Mouse (Mus musculus) myocyte (in vitro differentiated cells): ENCODE results near the gene Stk25. TPM values are rescaled to one million over a fixed set of nuclear protein-coding genes. Genes with fewer than 3 reads are reported as not detected.
A peak's percentile ranks its signal among the peaks of the same experiment; 100 is the strongest.

Experiments
- H3K27me3 ChIP-seq: one replicate; pipeline ENCODE4 v1.6.1; 2011; ENCODE audit not compliant: control insufficient read depth, insufficient read depth, insufficient read length
- H3K36me3 ChIP-seq: one replicate; pipeline ENCODE4 v1.6.1; 2011; ENCODE audit not compliant: control insufficient read depth, insufficient read depth
- H3K4me2 ChIP-seq: one replicate; pipeline ENCODE4 v1.6.1; 2011; ENCODE audit warnings: low read depth, control low read depth
- H3K4me3 ChIP-seq: one replicate; pipeline ENCODE4 v1.5.1; 2011; ENCODE audit warnings: mild to moderate bottlenecking, control low read depth, moderate library complexity
- H3K79me2 ChIP-seq: one replicate; pipeline ENCODE4 v1.6.1; 2011; ENCODE audit not compliant: control insufficient read depth, insufficient read depth
- H3ac ChIP-seq: one replicate; pipeline ENCODE4 v1.6.1; 2011; ENCODE audit not compliant: control insufficient read depth, insufficient read length
- CEBPB ChIP-seq: IDR thresholded peaks from 2 replicates; pipeline ENCODE4 v1.6.1; 2011; ENCODE audit warnings: mild to moderate bottlenecking, moderate library complexity; ENCODE audit not compliant: poor library complexity, insufficient read depth, severe bottlenecking
- E2F4 ChIP-seq: IDR thresholded peaks from one replicate; pipeline ENCODE4 v1.6.1; 2011; ENCODE audit warnings: mild to moderate bottlenecking, control low read depth, moderate library complexity; ENCODE audit not compliant: insufficient read depth
- MAX ChIP-seq: IDR thresholded peaks from one replicate; pipeline ENCODE4 v1.6.1; 2011; ENCODE audit warnings: low read depth, mild to moderate bottlenecking, control low read depth
- MYOD1 ChIP-seq, 3 experiments: IDR thresholded peaks; one replicate each; pipeline ENCODE4 v1.6.1; 2011; ENCODE audit warnings: control low read depth in 2 of 3, low read depth in 2 of 3, mild to moderate bottlenecking in 2 of 3, moderate library complexity in 1 of 3; ENCODE audit not compliant: insufficient read length in 2 of 3, control insufficient read depth in 1 of 3
- MYOG ChIP-seq, 3 experiments: IDR thresholded peaks; one replicate each; pipeline ENCODE4 v1.6.1; 2011; ENCODE audit warnings: control low read depth in 2 of 3, low read depth in 2 of 3, mild to moderate bottlenecking in 2 of 3; ENCODE audit not compliant: insufficient read length in 2 of 3, control insufficient read depth in 1 of 3, insufficient read depth in 1 of 3
- POLR2A ChIP-seq: IDR thresholded peaks from one replicate; pipeline ENCODE4 v1.6.1; 2011; ENCODE audit warnings: low read depth, mild to moderate bottlenecking, control low read depth, moderate library complexity; ENCODE audit not compliant: insufficient read length
- POLR2AphosphoS2 ChIP-seq: IDR thresholded peaks from one replicate; pipeline ENCODE4 v1.6.1; 2011; ENCODE audit warnings: low read depth, control low read depth; ENCODE audit not compliant: insufficient read length
- REST ChIP-seq: IDR thresholded peaks from one replicate; pipeline ENCODE4 v1.6.1; 2011; ENCODE audit warnings: mild to moderate bottlenecking, control low read depth, moderate library complexity; ENCODE audit not compliant: insufficient read depth, insufficient read length
- SRF ChIP-seq: IDR thresholded peaks from one replicate; pipeline ENCODE4 v1.6.1; 2011; ENCODE audit warnings: low read depth; ENCODE audit not compliant: control insufficient read depth, insufficient read length
- TCF12 ChIP-seq: IDR thresholded peaks from one replicate; pipeline ENCODE4 v1.6.1; 2011; ENCODE audit warnings: mild to moderate bottlenecking, control low read depth; ENCODE audit not compliant: poor library complexity, insufficient read depth, severe bottlenecking
- TCF3 ChIP-seq: IDR thresholded peaks from one replicate; pipeline ENCODE4 v1.6.1; 2011; ENCODE audit warnings: low read depth, control low read depth; ENCODE audit not compliant: insufficient read length
- USF1 ChIP-seq: IDR thresholded peaks from one replicate; pipeline ENCODE4 v1.6.1; 2011; ENCODE audit warnings: low read depth, mild to moderate bottlenecking, control low read depth, moderate library complexity
- polyA plus RNA-seq: library from polyadenylated mRNA; unstranded; fragments of >200 nt; fragmentation: generic; extraction: Trizol; gene quantifications from one replicate; pipeline ENCODE4 v1.2.1, GENCODE M21; 2012; ENCODE audit warnings: missing spikeins

Stk25 gene
- polyA plus RNA-seq, 1 experiment, result 119 TPM

DNA sequence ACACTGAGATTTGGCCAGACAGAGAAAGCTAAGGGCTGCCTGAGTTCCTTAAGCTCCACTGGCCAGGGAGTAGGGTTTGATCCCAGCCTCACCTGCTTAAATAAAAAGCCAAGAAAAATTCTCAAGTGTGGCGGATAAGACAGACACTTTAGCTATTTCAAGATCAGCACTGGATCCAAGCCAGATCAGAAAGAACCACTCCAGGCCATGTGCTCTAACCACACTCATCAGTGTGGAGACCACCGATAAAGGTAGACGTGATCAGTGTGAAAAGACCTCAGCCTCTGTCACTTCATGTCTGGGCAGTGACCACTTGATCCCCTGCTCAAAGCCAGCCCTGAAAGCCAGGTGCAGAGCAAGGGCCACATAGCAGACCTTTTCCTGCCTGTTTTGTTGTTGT lies 25.7 kb downstream of the Stk25 start:
- H3K27me3 ChIP-seq, result no peaks in the 10 kb centered on the region
- H3K36me3 ChIP-seq, result peaks cover 18% of the 10 kb centered on the region
- TF ChIP-seq MYOG (IDR thresholded peaks at IDR 0.05; ENCODE audit: control insufficient read depth in 1 of 3, insufficient read depth in 1 of 3, insufficient read length in 2 of 3, low read depth in 2 of 3), result no peak
- TF ChIP-seq E2F4, result no peak
- no peak for TF ChIP-seq CEBPB
- no peak for TF ChIP-seq TCF3
- no peak for TF ChIP-seq MAX
- no peak for TF ChIP-seq SRF
- no peak overlapping the region for H3ac ChIP-seq
- H3K79me2 ChIP-seq, result peaks cover 50% of the 10 kb centered on the region
- no peak overlapping the region for H3K4me3 ChIP-seq
- peak overlapping the region; percentile 78 for H3K4me2 ChIP-seq

DNA sequence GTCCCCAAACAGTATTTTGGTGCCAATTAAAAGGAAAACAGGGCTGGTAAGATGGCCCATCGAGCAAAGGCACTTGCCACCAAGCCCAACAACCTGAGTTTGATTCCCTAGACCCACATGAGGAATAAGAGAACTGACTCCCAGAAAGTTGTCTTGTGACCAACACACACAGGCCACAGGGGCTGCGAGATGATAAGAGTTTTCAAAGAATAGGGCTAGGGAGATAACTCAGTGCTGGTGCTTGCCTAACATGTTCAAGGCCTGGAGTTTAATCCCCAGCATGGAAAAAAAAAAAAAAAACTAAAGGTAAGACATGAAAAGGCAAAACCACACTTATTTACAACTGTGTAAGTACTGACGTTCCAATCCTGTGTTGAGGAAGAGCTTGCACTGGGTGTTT lies 27.7 kb downstream of the Stk25 start:
- H3K36me3 ChIP-seq, result peaks cover 35% of the 10 kb centered on the region

GRCm38 (mm10) chr1:93624502-93624901 lies 34.0 kb downstream of the Stk25 start:
- Histone ChIP-seq H3K79me2 (peaks cover 5% of the 10 kb centered on the region), H3K4me3 (no peak overlapping the region), H3K36me3 (peaks cover 54% of the 10 kb centered on the region), H3K4me2 (no peak overlapping the region), H3K27me3 (no peaks in the 10 kb centered on the region), H3ac (no peak overlapping the region)
- TF ChIP-seq POLR2A (no peak), MYOD1 (IDR thresholded peaks at IDR 0.05; ENCODE audit: control insufficient read depth in 1 of 3, insufficient read length in 2 of 3, low read depth in 2 of 3) (no peak), MYOG (IDR thresholded peaks at IDR 0.05; ENCODE audit: control insufficient read depth in 1 of 3, insufficient read depth in 1 of 3, insufficient read length in 2 of 3, low read depth in 2 of 3) (no peak), TCF3 (no peak), CEBPB (no peak), POLR2AphosphoS2 (no peak), SRF (no peak), REST (no peak), USF1 (no peak), MAX (no peak), E2F4 (no peak), TCF12 (no peak)

More for the DNA sequence above, 27.7 kb downstream of the Stk25 start:
- H3K4me2 ChIP-seq, result no peak overlapping the region
- peaks cover 50% of the 10 kb centered on the region for H3K79me2 ChIP-seq
- TF ChIP-seq POLR2A, result no peak
- no peak for TF ChIP-seq REST
- TF ChIP-seq CEBPB, result no peak
- TF ChIP-seq MYOG (IDR thresholded peaks at IDR 0.05; ENCODE audit: control insufficient read depth in 1 of 3, insufficient read depth in 1 of 3, insufficient read length in 2 of 3, low read depth in 2 of 3), result no peak
- TF ChIP-seq TCF3, result no peak
- TF ChIP-seq SRF, result no peak
- TF ChIP-seq E2F4, result no peak
- TF ChIP-seq TCF12, result no peak
- no peak for TF ChIP-seq MYOD1 (IDR thresholded peaks at IDR 0.05; ENCODE audit: control insufficient read depth in 1 of 3, insufficient read length in 2 of 3, low read depth in 2 of 3)
- no peak for TF ChIP-seq POLR2AphosphoS2
- no peak for TF ChIP-seq MAX
- H3K27me3 ChIP-seq, result no peaks in the 10 kb centered on the region
- H3ac ChIP-seq, result no peak overlapping the region
- H3K4me3 ChIP-seq, result no peak overlapping the region

GRCm38 (mm10) chr1:93618948-93619347 lies 39.5 kb downstream of the Stk25 start:
- no peak overlapping the region for H3K4me3 ChIP-seq
- H3K36me3 ChIP-seq, result peaks cover 16% of the 10 kb centered on the region
- H3ac ChIP-seq, result no peak overlapping the region
- TF ChIP-seq MYOG (IDR thresholded peaks at IDR 0.05; ENCODE audit: control insufficient read depth in 1 of 3, insufficient read depth in 1 of 3, insufficient read length in 2 of 3, low read depth in 2 of 3), result peak in 2 of 3 experiments; percentile 13 to 71
- peak; percentile 31 for TF ChIP-seq POLR2A
- no peak for TF ChIP-seq E2F4
- no peak for TF ChIP-seq TCF3
- TF ChIP-seq REST, result no peak
- peak; percentile 90 for TF ChIP-seq POLR2AphosphoS2
- no peak for TF ChIP-seq TCF12
- peak in 2 of 3 experiments; percentile 74 to 88 for TF ChIP-seq MYOD1 (IDR thresholded peaks at IDR 0.05; ENCODE audit: control insufficient read depth in 1 of 3, insufficient read length in 2 of 3, low read depth in 2 of 3)
- no peaks in the 10 kb centered on the region for H3K79me2 ChIP-seq
- no peak overlapping the region for H3K4me2 ChIP-seq
- no peaks in the 10 kb centered on the region for H3K27me3 ChIP-seq

GRCm38 (mm10) chr1:93618059-93618748 lies 40.3 kb downstream of the Stk25 start:
- TF ChIP-seq TCF12 (no peak), POLR2A (no peak), TCF3 (no peak), SRF (no peak), REST (no peak), CEBPB (no peak), E2F4 (no peak), POLR2AphosphoS2 (no peak), USF1 (no peak), MAX (no peak), MYOD1 (IDR thresholded peaks at IDR 0.05; ENCODE audit: control insufficient read depth in 1 of 3, insufficient read length in 2 of 3, low read depth in 2 of 3) (no peak), MYOG (IDR thresholded peaks at IDR 0.05; ENCODE audit: control insufficient read depth in 1 of 3, insufficient read depth in 1 of 3, insufficient read length in 2 of 3, low read depth in 2 of 3) (no peak)
- Histone ChIP-seq H3K4me2 (peak overlapping the region; percentile 45), H3K27me3 (no peaks in the 10 kb centered on the region)

More at GRCm38 (mm10) chr1:93618059-93618748, 40.3 kb downstream of the Stk25 start:
- Histone ChIP-seq H3K79me2 (no peaks in the 10 kb centered on the region), H3K4me3 (no peak overlapping the region), H3K36me3 (peaks cover 10% of the 10 kb centered on the region), H3ac (no peak overlapping the region)
